ENCODE assay signal across 8 mouse cellular contexts in the genomic region with DNA sequence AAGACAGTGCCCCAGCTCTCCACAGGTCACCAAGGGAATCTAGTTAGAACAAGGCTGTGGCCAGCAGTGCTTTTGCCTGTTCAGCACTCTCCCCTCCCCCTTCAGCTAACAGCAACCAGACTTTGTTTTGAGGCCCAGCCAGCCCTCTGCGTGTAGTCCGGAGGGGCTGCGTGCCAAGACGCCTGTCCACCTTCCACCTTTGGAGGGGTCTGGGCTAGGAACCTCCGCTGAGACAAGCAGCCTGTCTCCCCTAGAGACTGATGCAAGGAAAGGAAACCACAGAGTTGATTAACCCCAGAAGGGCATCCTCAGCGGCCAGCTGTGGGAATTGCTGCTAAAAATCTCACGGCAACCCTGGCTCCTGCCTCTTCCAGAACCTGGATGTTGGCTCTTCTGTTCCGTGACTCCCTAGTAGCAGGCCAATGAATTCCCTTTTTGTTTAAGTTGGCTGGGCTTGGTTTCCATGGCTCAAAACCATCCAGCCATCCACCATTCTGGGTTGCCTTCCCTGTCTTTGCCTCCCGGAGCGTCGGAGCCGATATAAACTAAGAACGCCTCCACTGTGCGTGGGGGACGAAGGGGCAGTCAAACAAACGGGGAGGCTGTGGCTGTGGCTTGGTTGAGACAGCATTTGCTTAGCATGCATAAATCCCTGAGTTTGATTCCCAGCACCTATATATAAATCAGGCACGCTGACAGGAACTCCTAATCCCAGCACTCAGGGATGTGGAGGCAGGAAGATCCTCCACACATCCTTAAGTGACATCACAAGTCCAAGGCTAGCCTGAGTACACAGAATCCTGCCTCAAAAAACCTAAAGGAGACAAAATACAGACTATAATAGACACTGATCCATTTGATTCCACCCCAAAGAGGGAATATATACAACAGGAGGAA. TPM values are rescaled to one million over a fixed set of nuclear protein-coding genes. Genes with fewer than 3 reads are reported as not detected.
A peak's percentile ranks its signal among the peaks of the same experiment; 100 is the strongest.
DNase-seq lines count a peak whose midpoint lies in the region; ATAC-seq lines count a peak whose summit lies in the region.

No protein-coding gene starts in this region.

- H3K4me1 ChIP-seq in hindbrain, embryonic 10.5 days (replicated peaks): peaks cover 51% of the 10 kb centered on the region
- H3K4me1 ChIP-seq in midbrain, embryonic 15.5 days: peaks cover 23% of the 10 kb centered on the region

- DNase-seq in cerebellum, postnatal 25 days: peak; percentile 35 to 52
- no peak for DNase-seq in cerebellum, adult 11-12 months
- peak; percentile 46 for DNase-seq in ovary, postnatal 10 days (ENCODE audit: low spot score)
- no peak for DNase-seq in ovary, adult 18-20 months (ENCODE audit: low spot score)
- peak; percentile 81 for DNase-seq in hindbrain, embryonic 10.5 days (ENCODE audit: low spot score)
- no peak for DNase-seq in spleen, postnatal 14 days (ENCODE audit: low spot score in 2 of 2)
- DNase-seq in kidney, postnatal 36 days: no peak

- WGBS in hindbrain, embryonic 10.5 days: 27% methylated on average over 17 of the region's 17 CpGs
- 28% methylated on average over 17 of the region's 17 CpGs for WGBS in midbrain, embryonic 15.5 days

- H3K4me2 ChIP-seq in midbrain, embryonic 15.5 days: peak overlapping the region; percentile 16; the same call in 1 of the 2 replicates

- peak overlapping the region; percentile 7; the same call in 1 of the 2 replicates for H3K4me3 ChIP-seq in hindbrain, embryonic 10.5 days
- no peak overlapping the region for H3K4me3 ChIP-seq in midbrain, embryonic 15.5 days

- peak overlapping the region; percentile 89 for H3K27ac ChIP-seq in hindbrain, embryonic 10.5 days
- peak overlapping the region; percentile 69 for H3K27ac ChIP-seq in midbrain, embryonic 15.5 days

- no peaks in the 10 kb centered on the region for H3K36me3 ChIP-seq in hindbrain, embryonic 10.5 days
- H3K36me3 ChIP-seq in midbrain, embryonic 15.5 days (replicated peaks): no peaks in the 10 kb centered on the region

- H3K9me3 ChIP-seq in hindbrain, embryonic 10.5 days: peaks cover 4% of the 10 kb centered on the region; the same call in 1 of the 2 replicates
- no peaks in the 10 kb centered on the region for H3K9me3 ChIP-seq in midbrain, embryonic 15.5 days

- peak; percentile 73 for ATAC-seq in midbrain, embryonic 15.5 days (replicated peaks)

- H3K9ac ChIP-seq in midbrain, embryonic 15.5 days: no peak overlapping the region

- no peaks in the 10 kb centered on the region for H3K27me3 ChIP-seq in hindbrain, embryonic 10.5 days (ENCODE audit: insufficient read depth, poor library complexity, severe bottlenecking)
- H3K27me3 ChIP-seq in midbrain, embryonic 15.5 days (replicated peaks): no peaks in the 10 kb centered on the region

RNA-seq across cellular contexts. Expression of a gene that starts 14.3 kb away (rescaled TPM):
- polyA plus RNA-seq in hindbrain, embryonic 10.5 days (2016; fragmentation: Nextera tagmentation; extraction: Ambion mirVana): 5.2 and 5.5 TPM in 2 replicates
- polyA plus RNA-seq in midbrain, embryonic 15.5 days (2015; fragmentation: Nextera tagmentation; extraction: Ambion mirVana): 6.9 and 8.1 TPM in 2 replicates

Comparison
In these comparisons a context has a peak if more than half of its experiments do, and no peak if none do; other contexts are left out.
1. DNase-seq: peak in cerebellum, postnatal 25 days (2 of 2), ovary, postnatal 10 days (single experiment) and hindbrain, embryonic 10.5 days (single experiment); none in cerebellum, adult 11-12 months (single experiment), ovary, adult 18-20 months (single experiment), spleen, postnatal 14 days (0 of 2) and kidney, postnatal 36 days (0 of 2).